ENCODE assay signal across 26 mouse cellular contexts in genomic region chr11:12394701-12395100, GRCm38 (mm10).
A peak's percentile ranks its signal among the peaks of the same experiment; 100 is the strongest.
DNase-seq lines count a peak whose midpoint lies in the region; ATAC-seq and TF ChIP-seq lines count a peak whose summit lies in the region.
"Had no signal": no experiment of that assay in that cellular context is flagged by ENCODE, and none has a peak within 500 bp of the region (broad histone marks: within the 10 kb centered on the region; RNA-seq: fewer than 3 reads in every experiment).

No protein-coding gene starts in this region.

- H3K4me2 ChIP-seq in heart, embryonic 11.5 days = no peak overlapping the region
- no peak overlapping the region for H3K4me2 ChIP-seq in heart, embryonic 16.5 days (ENCODE audit: low read depth, low read length)
- no peak overlapping the region for H3K4me2 ChIP-seq in stomach, embryonic 16.5 days (ENCODE audit: low read depth, low read length)
- no peak overlapping the region for H3K4me2 ChIP-seq in forebrain, embryonic 15.5 days (replicated peaks)
- H3K4me2 ChIP-seq: hindbrain, embryonic 15.5 days; midbrain, embryonic 15.5 days had no signal

- ATAC-seq in heart, embryonic 11.5 days (replicated peaks; ENCODE audit: insufficient number of reproducible peaks, low FRiP score, low TSS enrichment) = no peak
- no peak for ATAC-seq in heart, embryonic 16.5 days (replicated peaks; ENCODE audit: extremely low read depth, insufficient read depth, low FRiP score)
- ATAC-seq in stomach, embryonic 16.5 days (ENCODE audit: insufficient read depth, low FRiP score) = no peak
- ATAC-seq in forebrain, embryonic 15.5 days (replicated peaks) = no peak
- ATAC-seq: CD4-positive, CD25-positive, alpha-beta regulatory T cell, adult 4 months; inflammation-experienced regulatory T-cells, adult 6 months; midbrain, embryonic 15.5 days had no signal

- peaks cover 22% of the 10 kb centered on the region for H3K4me1 ChIP-seq in heart, embryonic 11.5 days (ENCODE audit: control insufficient read depth, insufficient read depth, low read length)
- H3K4me1 ChIP-seq in heart, embryonic 16.5 days (ENCODE audit: control insufficient read depth, insufficient read depth, low read length) = peaks cover 30% of the 10 kb centered on the region
- H3K4me1 ChIP-seq in stomach, embryonic 16.5 days (ENCODE audit: control insufficient read depth, insufficient read depth, low read length) = 0 out of 2 replicates have a peak, but pooled peaks cover 2% of the 10 kb centered on the region
- no peaks in the 10 kb centered on the region for H3K4me1 ChIP-seq in forebrain, embryonic 15.5 days
- H3K4me1 ChIP-seq: hindbrain, embryonic 15.5 days; midbrain, embryonic 15.5 days had no signal

- H3K9me3 ChIP-seq in heart, embryonic 11.5 days (replicated peaks; ENCODE audit: control insufficient read depth, low read length) = no peaks in the 10 kb centered on the region
- H3K9me3 ChIP-seq in heart, embryonic 16.5 days (replicated peaks; ENCODE audit: control insufficient read depth, low read length) = no peaks in the 10 kb centered on the region
- no peaks in the 10 kb centered on the region for H3K9me3 ChIP-seq in stomach, embryonic 16.5 days (replicated peaks; ENCODE audit: control insufficient read depth, low read length)
- no peaks in the 10 kb centered on the region for H3K9me3 ChIP-seq in forebrain, embryonic 15.5 days
- H3K9me3 ChIP-seq: hindbrain, embryonic 15.5 days; midbrain, embryonic 15.5 days had no signal

- TF ChIP-seq CTCF in left cerebral cortex, adult 2 months (IDR thresholded peaks at IDR 0.05) = no peak

- no peak for DNase-seq in heart, adult 9 months (ENCODE audit: low spot score in 2 of 2)
- DNase-seq in heart, postnatal 14 days = no peak
- no peak for DNase-seq in left cerebral cortex, adult 2 months (ENCODE audit: extremely low spot score in 1 of 2, low spot score in 2 of 2)
- DNase-seq in left cerebral cortex, adult 18-20 months (ENCODE audit: low spot score in 2 of 2) = no peak
- DNase-seq: adrenal gland, postnatal 25 days; cerebellum, adult 11-12 months; cerebellum, postnatal 10 days; gastrocnemius, postnatal 10 days; kidney, adult 2 months; kidney, postnatal 36 days; liver; lung, adult 2 months; spleen, adult 18-20 months; thymus, postnatal 4 days had no signal

- H3K9ac ChIP-seq in heart, embryonic 11.5 days (ENCODE audit: low read depth, low read length) = no peak overlapping the region
- no peak overlapping the region for H3K9ac ChIP-seq in heart, embryonic 16.5 days (ENCODE audit: low read length)
- H3K9ac ChIP-seq in stomach, embryonic 16.5 days (ENCODE audit: low read length) = no peak overlapping the region
- no peak overlapping the region for H3K9ac ChIP-seq in forebrain, embryonic 15.5 days (replicated peaks)
- H3K9ac ChIP-seq: forebrain, postnatal 0 days; hindbrain, embryonic 15.5 days; liver, embryonic 14.5 days; midbrain, embryonic 15.5 days had no signal

- no peak overlapping the region for H3K4me3 ChIP-seq in heart, embryonic 11.5 days (ENCODE audit: low read depth, low read length)
- no peak overlapping the region for H3K4me3 ChIP-seq in heart, embryonic 16.5 days (ENCODE audit: low read length)
- H3K4me3 ChIP-seq in left cerebral cortex, adult 2 months = no peak overlapping the region
- H3K4me3 ChIP-seq in stomach, embryonic 16.5 days (replicated peaks; ENCODE audit: low read length) = no peak overlapping the region
- H3K4me3 ChIP-seq in forebrain, embryonic 15.5 days = no peak overlapping the region
- H3K4me3 ChIP-seq: erythroblast, embryonic 14.5 days; hindbrain, embryonic 15.5 days; midbrain, embryonic 15.5 days had no signal

- peak overlapping the region; percentile 58; the same call in 1 of the 2 replicates for H3K27ac ChIP-seq in heart, embryonic 11.5 days (ENCODE audit: low read depth, low read length)
- H3K27ac ChIP-seq in heart, embryonic 16.5 days (ENCODE audit: low read length) = peak overlapping the region; percentile 77
- H3K27ac ChIP-seq in left cerebral cortex, adult 2 months = peak overlapping the region; percentile 86
- peak overlapping the region; percentile 40; the same call in 1 of the 2 replicates for H3K27ac ChIP-seq in stomach, embryonic 16.5 days (ENCODE audit: low read length)
- no peak overlapping the region for H3K27ac ChIP-seq in forebrain, embryonic 15.5 days (replicated peaks)
- H3K27ac ChIP-seq: hindbrain, embryonic 15.5 days; liver, embryonic 14.5 days; macrophage; midbrain, embryonic 15.5 days had no signal

- no peaks in the 10 kb centered on the region for H3K36me3 ChIP-seq in heart, embryonic 11.5 days (ENCODE audit: control insufficient read depth, insufficient read depth, low read length)
- H3K36me3 ChIP-seq in heart, embryonic 16.5 days (ENCODE audit: control insufficient read depth, insufficient read depth) = no peaks in the 10 kb centered on the region
- no peaks in the 10 kb centered on the region for H3K36me3 ChIP-seq in stomach, embryonic 16.5 days (ENCODE audit: control insufficient read depth, insufficient read depth, low read length)
- no peaks in the 10 kb centered on the region for H3K36me3 ChIP-seq in forebrain, embryonic 15.5 days
- H3K36me3 ChIP-seq: hindbrain, embryonic 15.5 days; midbrain, embryonic 15.5 days had no signal

- 66% methylated on average over 1 of the region's 1 CpGs for WGBS in heart, embryonic 11.5 days (ENCODE audit: insufficient replicate concordance)
- 27% methylated on average over 1 of the region's 1 CpGs for WGBS in heart, embryonic 16.5 days
- 51% methylated on average over 1 of the region's 1 CpGs for WGBS in stomach, embryonic 16.5 days
- 85% methylated on average over 1 of the region's 1 CpGs for WGBS in forebrain, embryonic 15.5 days

- H3K27me3 ChIP-seq in heart, embryonic 11.5 days (ENCODE audit: control insufficient read depth, insufficient read depth, low read length) = no peaks in the 10 kb centered on the region
- H3K27me3 ChIP-seq in heart, embryonic 16.5 days (ENCODE audit: control insufficient read depth, insufficient read depth, low read length) = no peaks in the 10 kb centered on the region
- no peaks in the 10 kb centered on the region for H3K27me3 ChIP-seq in stomach, embryonic 16.5 days (ENCODE audit: control insufficient read depth, insufficient read depth, low read length)
- no peaks in the 10 kb centered on the region for H3K27me3 ChIP-seq in forebrain, embryonic 15.5 days
- H3K27me3 ChIP-seq: hindbrain, embryonic 15.5 days; midbrain, embryonic 15.5 days had no signal

- intact Hi-C loops in heart, postnatal 14 days (cut with DNase I) = no loop called here
- intact Hi-C loops in left cerebral cortex, adult 2 months (cut with DNase I) = loop anchor here (1.0 to 2.0 kb wide), 2 partner anchors 68 to 79 kb away; no protein-coding TSS in a partner anchor
